Mouse (Mus musculus) kidney, adult 2 months (tissue): ENCODE results near the gene Rbpms2. TPM values are rescaled to one million over a fixed set of nuclear protein-coding genes. Genes with fewer than 3 reads are reported as not detected.
"Not testable (repeated sequence)": the region's sequence is repeated elsewhere in the genome, so short reads cannot be mapped to it uniquely, and the experiment has no call there.

Experiments
- DNase-seq: peaks from one replicate; pipeline ENCODE4 v3.0.0; 2021
- H3K27ac ChIP-seq: fragments of 200-500 bp; 2 replicates; pipeline ENCODE4 v1.5.1; 2012; ENCODE audit warnings: low read depth, low read length, control low read depth, inconsistent platforms; ENCODE audit not compliant: insufficient read depth
- H3K27me3 ChIP-seq: fragments of 200-500 bp; replicated peaks from 2 replicates; pipeline ENCODE4 v1.6.1; 2012; ENCODE audit warnings: mild to moderate bottlenecking, moderate library complexity, low read length, inconsistent platforms; ENCODE audit not compliant: control insufficient read depth, insufficient read depth
- H3K36me3 ChIP-seq: fragments of 200-500 bp; 2 replicates; pipeline ENCODE4 v1.6.1; 2012; ENCODE audit warnings: mild to moderate bottlenecking, moderate library complexity, low read length, inconsistent platforms; ENCODE audit not compliant: control insufficient read depth, insufficient read depth
- H3K4me1 ChIP-seq: fragments of 200-500 bp; 2 replicates; pipeline ENCODE4 v1.6.1; 2011; ENCODE audit warnings: low read length; ENCODE audit not compliant: control insufficient read depth, insufficient read depth
- H3K4me3 ChIP-seq: fragments of 200-500 bp; 2 replicates; pipeline ENCODE4 v1.5.1; 2011; ENCODE audit warnings: mild to moderate bottlenecking, low read depth, low read length, control low read depth; ENCODE audit not compliant: insufficient read depth
- CTCF ChIP-seq: fragments of 200-500 bp; conservative IDR thresholded peaks from 2 replicates; pipeline ENCODE4 v1.5.1; 2011; ENCODE audit warnings: low read depth, mild to moderate bottlenecking, control low read depth, low read length, moderate library complexity, mixed read lengths; ENCODE audit not compliant: insufficient read depth, insufficient read length
- POLR2A ChIP-seq: fragments of 200-500 bp; IDR thresholded peaks from one replicate; pipeline ENCODE4 v1.6.1; 2011; ENCODE audit warnings: low read depth, low read length, control low read depth
- WGBS: fragments of 180-500 bp; shearing (Covaris S2); methylation state at CpG from one replicate; pipeline ENCODE4 v1.1.7; 2018; 5-methylcytosine and 5-hydroxymethylcytosine counted together
- polyA plus RNA-seq: library from polyadenylated mRNA; depleted of rRNA; stranded (reverse); fragments of >200 nt; gene quantifications from 2 replicates; pipeline ENCODE4 v1.2.3, GENCODE M21; 2012

Gene Rbpms2
- polyA plus RNA-seq, 1 experiment = 257 TPM

GRCm38 (mm10) chr9:65681634-65681940 is 52.1 kb downstream of the Rbpms2 start:
- TF ChIP-seq CTCF (no peak), POLR2A (no peak)
- Histone ChIP-seq H3K27ac (no peak overlapping the region; the same call in 1 of the 2 replicates), H3K27me3 (no peaks in the 10 kb centered on the region), H3K36me3 (peaks cover 5% of the 10 kb centered on the region), H3K4me1 (peaks cover 29% of the 10 kb centered on the region), H3K4me3 (no peak overlapping the region)
- no peak for DNase-seq
- 75% methylated on average over 2 of the region's 2 CpGs for WGBS

GRCm38 (mm10) chr9:65682183-65682582 is 52.7 kb downstream of the Rbpms2 start:
- peaks cover 6% of the 10 kb centered on the region for H3K36me3 ChIP-seq
- H3K4me1 ChIP-seq = peaks cover 29% of the 10 kb centered on the region
- TF ChIP-seq CTCF (no peak), POLR2A (no peak)
- no peaks in the 10 kb centered on the region for H3K27me3 ChIP-seq
- H3K4me3 ChIP-seq = no peak overlapping the region
- no peak for DNase-seq
- no peak overlapping the region for H3K27ac ChIP-seq
- 75% methylated on average over 3 of the region's 3 CpGs for WGBS

- H3K4me1 ChIP-seq = peaks cover 29% of the 10 kb centered on the region
- 50% methylated on average over 1 of the region's 1 CpGs for WGBS
- H3K27ac ChIP-seq = no peak overlapping the region
- H3K27me3 ChIP-seq = no peaks in the 10 kb centered on the region
- 0 out of 2 replicates have a peak, but pooled peaks have one; percentile 20 for TF ChIP-seq CTCF
- TF ChIP-seq POLR2A = no peak
- no peak overlapping the region for H3K4me3 ChIP-seq
- peak; percentile 45 for DNase-seq
- peaks cover 6% of the 10 kb centered on the region for H3K36me3 ChIP-seq
Measured at GRCm38 (mm10) chr9:65682994-65683393, 53.5 kb downstream of the Rbpms2 start.

GRCm38 (mm10) chr9:65684704-65685103 is 55.3 kb downstream of the Rbpms2 start:
- Histone ChIP-seq H3K36me3 (peaks cover 10% of the 10 kb centered on the region), H3K4me3 (no peak overlapping the region), H3K27me3 (no peaks in the 10 kb centered on the region), H3K4me1 (peaks cover 14% of the 10 kb centered on the region), H3K27ac (no peak overlapping the region)
- DNase-seq = no peak
- 77% methylated on average over 2 of the region's 2 CpGs for WGBS
- TF ChIP-seq CTCF (no peak), POLR2A (no peak)

GRCm38 (mm10) chr9:65689869-65690268 is 60.4 kb downstream of the Rbpms2 start:
- not testable (repeated sequence) for H3K27me3 ChIP-seq, H3K4me3 ChIP-seq, H3K4me1 ChIP-seq, DNase-seq, H3K36me3 ChIP-seq
- WGBS = 39% methylated on average over 2 of the region's 2 CpGs
- 0 out of 2 replicates have a peak overlapping the region, but pooled peaks have one; percentile 8 for H3K27ac ChIP-seq

GRCm38 (mm10) chr9:65692466-65692865 is 63.0 kb downstream of the Rbpms2 start:
- DNase-seq = no peak
- no peaks in the 10 kb centered on the region for H3K27me3 ChIP-seq
- TF ChIP-seq CTCF (no peak), POLR2A (no peak)
- peaks cover 4% of the 10 kb centered on the region for H3K36me3 ChIP-seq
- 71% methylated on average over 3 of the region's 3 CpGs for WGBS
- no peak overlapping the region for H3K27ac ChIP-seq
- no peak overlapping the region for H3K4me3 ChIP-seq
- H3K4me1 ChIP-seq = no peaks in the 10 kb centered on the region; the same call in 1 of the 2 replicates

GRCm38 (mm10) chr9:65692959-65693603 is 63.6 kb downstream of the Rbpms2 start:
- no peaks in the 10 kb centered on the region for H3K27me3 ChIP-seq
- H3K36me3 ChIP-seq = peaks cover 4% of the 10 kb centered on the region
- no peak overlapping the region for H3K27ac ChIP-seq
- 57% methylated on average over 5 of the region's 5 CpGs for WGBS
- H3K4me1 ChIP-seq = no peaks in the 10 kb centered on the region; the same call in 1 of the 2 replicates
- no peak for DNase-seq
- H3K4me3 ChIP-seq = no peak overlapping the region
- TF ChIP-seq POLR2A (no peak), CTCF (no peak)

GRCm38 (mm10) chr9:65695646-65696045 is 66.2 kb downstream of the Rbpms2 start:
- 47% methylated on average over 3 of the region's 3 CpGs for WGBS
- peak; percentile 23; the same call in 1 of the 2 replicates for TF ChIP-seq CTCF
- TF ChIP-seq POLR2A = no peak
- H3K36me3 ChIP-seq = no peaks in the 10 kb centered on the region; the same call in 1 of the 2 replicates

More at GRCm38 (mm10) chr9:65695646-65696045, 66.2 kb downstream of the Rbpms2 start:
- H3K27ac ChIP-seq = no peak overlapping the region
- no peaks in the 10 kb centered on the region for H3K27me3 ChIP-seq
- H3K4me3 ChIP-seq = no peak overlapping the region
- DNase-seq = peak; percentile 59
- H3K4me1 ChIP-seq = peaks cover 3% of the 10 kb centered on the region; the same call in 1 of the 2 replicates
